Mouse (Mus musculus): ENCODE measurements around the gene Trappc4. TPM values are rescaled to one million over a fixed set of nuclear protein-coding genes. Genes with fewer than 3 reads are reported as not detected.

Trappc4 gene
- 57.2 and 62.8 TPM in 2 replicates for total RNA-seq (2023)

DNA sequence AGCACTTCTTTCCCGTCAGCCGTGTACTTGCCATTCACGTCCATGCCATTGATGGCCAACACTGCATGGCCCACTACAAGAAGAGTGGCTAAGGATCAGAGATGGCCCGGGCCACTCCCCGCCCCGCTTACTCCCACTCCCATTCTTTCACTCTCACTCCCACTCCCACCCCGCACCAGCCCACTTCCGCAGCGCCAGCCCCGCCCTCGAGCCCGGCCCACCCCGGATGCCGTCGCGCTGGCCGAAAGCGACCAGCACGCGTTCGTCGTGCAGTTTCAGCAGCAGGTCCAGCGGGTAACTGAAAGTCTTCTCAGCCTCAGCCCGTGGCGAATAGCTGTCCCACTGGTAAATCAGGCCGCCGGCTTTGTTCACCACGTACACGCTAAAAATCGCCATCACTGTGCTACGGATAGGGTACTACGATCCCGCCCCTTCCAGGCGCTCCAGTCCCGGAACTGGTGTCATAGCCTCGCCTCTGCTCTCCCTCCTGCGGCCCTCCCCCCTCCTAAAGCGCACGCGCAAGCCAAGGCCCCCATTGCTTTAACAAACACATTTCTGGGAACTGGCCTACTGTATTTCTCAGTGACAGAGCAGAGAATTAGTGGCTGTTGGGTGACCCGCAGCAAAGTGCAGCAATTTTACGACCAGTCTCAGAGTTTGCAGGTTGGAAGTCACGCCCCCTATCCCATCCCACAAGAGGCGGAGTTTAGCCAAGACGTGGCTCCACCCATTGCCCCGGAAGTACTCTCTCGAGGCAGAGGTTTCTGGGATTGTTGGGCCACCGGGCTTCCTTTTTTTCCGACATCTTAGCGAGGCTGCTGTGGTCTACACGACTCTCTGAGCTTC is at the start of gene Trappc4, which contains the start of gene Rps25:
Trappc4 (minus strand) TSS at position 695 of the 846 bp plus-strand sequence.
Rps25 (plus strand) TSS at position 234 of the 846 bp plus-strand sequence.

GRCm38 (mm10) chr9:44454891-44455220 is 47.5 kb upstream of the Trappc4 start, which contains the start of gene Upk2:
Gene Upk2, minus strand, starts transcription at chr9:44454976.

GRCm38 (mm10) chr9:44440961-44441360 is 33.6 kb upstream of the Trappc4 start, which contains the start of gene Foxr1:
Gene Foxr1, minus strand, starts transcription at chr9:44441136.

DNA sequence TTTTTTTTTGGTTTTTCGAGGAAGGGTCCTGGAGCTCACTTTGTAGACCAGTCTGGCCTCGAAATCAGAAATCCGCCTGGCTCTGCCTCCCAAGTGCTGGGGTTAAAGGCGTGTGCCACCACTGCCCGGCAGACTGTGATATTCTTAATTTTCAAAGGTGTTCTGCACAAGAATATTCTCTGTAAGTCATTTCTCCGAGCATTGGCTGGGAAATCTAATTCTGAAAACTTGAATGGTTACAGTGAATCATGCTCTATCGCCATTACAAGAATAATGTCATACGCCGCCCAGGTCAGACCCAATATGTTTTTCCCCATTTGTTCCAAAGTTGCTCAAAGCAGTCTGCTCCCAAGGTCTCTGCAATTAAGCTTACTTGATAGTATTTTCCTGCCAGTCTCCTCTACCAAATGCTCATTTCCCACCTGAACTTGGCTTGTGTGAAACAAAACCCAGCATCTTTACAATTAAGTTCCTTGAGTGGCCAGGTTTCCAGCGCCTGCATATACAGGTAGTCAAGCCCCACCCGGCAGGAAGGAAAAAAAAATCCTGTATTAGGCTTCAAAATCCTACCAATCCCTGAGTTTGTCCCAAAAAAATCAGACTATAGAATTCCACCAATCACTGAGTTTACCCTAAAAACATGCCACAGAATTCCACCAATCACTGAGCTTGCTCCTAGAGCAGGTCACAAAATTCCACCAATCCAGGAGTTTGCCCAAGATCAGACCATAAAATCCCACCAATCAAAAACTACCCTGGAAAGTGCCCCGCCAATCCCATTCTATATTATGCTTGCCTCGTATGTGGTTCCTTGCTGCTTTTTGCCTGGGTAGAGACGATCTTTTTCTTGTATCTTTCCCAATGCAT is 11.4 kb upstream of the Trappc4 start, which contains the start of gene Ccdc84:
Ccdc84 (minus strand) TSS at position 51 of the 867 bp plus-strand sequence.

GRCm38 (mm10) chr9:44396684-44397411 is 10.6 kb downstream of the Trappc4 start, which contains the start of gene Slc37a4:
Gene Slc37a4, plus strand, starts transcription at chr9:44396852.

DNA sequence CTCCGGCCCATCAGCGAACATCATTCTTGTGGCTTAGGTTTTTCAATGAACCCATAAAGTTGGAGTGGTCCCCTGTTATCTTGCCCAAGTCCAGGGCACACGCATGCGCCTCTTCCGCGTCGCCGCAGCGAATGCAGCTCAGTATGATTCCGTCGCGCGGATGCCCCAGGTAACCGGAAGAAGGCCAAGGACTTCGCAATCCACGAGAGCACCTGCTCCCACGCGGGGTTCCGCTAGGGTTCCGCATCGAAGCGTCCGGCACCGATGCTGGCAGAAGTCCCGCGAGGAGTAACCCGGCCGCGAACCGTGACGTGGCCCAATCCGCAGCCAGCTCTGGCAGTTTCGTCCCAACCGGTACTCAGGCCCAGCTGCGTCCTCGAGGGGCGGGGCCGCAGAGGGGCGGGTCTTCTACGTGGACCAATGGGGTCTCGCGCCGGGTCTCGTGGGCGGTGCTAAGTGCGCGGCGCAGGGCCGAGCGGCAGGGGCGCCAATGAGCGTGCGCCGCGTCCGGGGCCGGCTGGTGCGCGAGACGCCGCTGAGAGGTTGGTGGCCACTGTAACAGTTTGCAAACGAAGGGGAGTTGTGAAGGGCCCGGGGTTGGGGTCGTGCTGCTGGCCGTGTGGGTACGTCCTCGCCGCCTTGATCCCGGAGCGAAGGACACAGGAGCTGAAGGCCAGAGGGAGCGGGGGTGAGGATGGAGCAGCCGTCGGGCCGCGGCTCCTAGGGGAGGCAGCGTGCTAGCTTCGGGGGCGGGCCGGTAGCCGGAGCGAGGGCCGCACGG is 28.2 kb downstream of the Trappc4 start, which contains the start of gene Hyou1:
Hyou1 (plus strand) TSS at position 437 of the 781 bp plus-strand sequence.

GRCm38 (mm10) chr9:44361190-44361917 is 46.0 kb downstream of the Trappc4 start, which contains the start of gene Vps11:
Gene Vps11, minus strand, starts transcription at chr9:44361670.

Other genes with a start within 250 kb of the Trappc4 start
- 194 and 257 TPM in 2 replicates for gene Cbl, start 173.6 kb downstream of the Trappc4 start, total RNA-seq (2023)
- gene Ccdc153, start 166.9 kb downstream of the Trappc4 start, total RNA-seq (2023) = not detected in 2 replicates
- 1.00 and 1.8 TPM in 2 replicates for gene Pdzd3, start 156.1 kb downstream of the Trappc4 start, total RNA-seq (2023)
- 60.6 TPM in 2 replicates for gene Nlrx1, start 139.0 kb downstream of the Trappc4 start, total RNA-seq (2023)
- gene Abcg4, start 119.0 kb downstream of the Trappc4 start, total RNA-seq (2023) = 1.9 and 4.7 TPM in 2 replicates
- gene Hinfp, start 101.9 kb downstream of the Trappc4 start, total RNA-seq (2023) = 31.3 and 43.5 TPM in 2 replicates
- gene C2cd2l, start 87.3 kb downstream of the Trappc4 start, total RNA-seq (2023) = 14.1 and 17.2 TPM in 2 replicates
- gene Dpagt1, start 81.6 kb downstream of the Trappc4 start, total RNA-seq (2023) = 12.2 and 14.1 TPM in 2 replicates
- gene H2afx, start 72.9 kb downstream of the Trappc4 start, total RNA-seq (2023) = 192 and 211 TPM in 2 replicates
- gene Hmbs, start 63.4 kb downstream of the Trappc4 start, total RNA-seq (2023) = 23.6 and 27.7 TPM in 2 replicates
- gene Vps11, start 45.9 kb downstream of the Trappc4 start, total RNA-seq (2023) = 49.5 and 63.8 TPM in 2 replicates
- gene Hyou1, start 28.1 kb downstream of the Trappc4 start, total RNA-seq (2023) = 60.5 and 72.5 TPM in 2 replicates
- gene Slc37a4, start 10.7 kb downstream of the Trappc4 start, total RNA-seq (2023) = 8.4 and 13.8 TPM in 2 replicates
- 664 and 910 TPM in 2 replicates for gene Rps25, start 461 bp downstream of the Trappc4 start, total RNA-seq (2023)
- gene Ccdc84, start 11.0 kb upstream of the Trappc4 start, total RNA-seq (2023) = 24.8 and 31.3 TPM in 2 replicates
- not detected in 2 replicates for gene Foxr1, start 33.5 kb upstream of the Trappc4 start, total RNA-seq (2023)
- not detected in 2 replicates for gene Upk2, start 47.4 kb upstream of the Trappc4 start, total RNA-seq (2023)
- gene Bcl9l, start 75.2 kb upstream of the Trappc4 start, total RNA-seq (2023) = 10.4 and 11.3 TPM in 2 replicates
- gene Cxcr5, start 154.3 kb upstream of the Trappc4 start, total RNA-seq (2023) = 0.45 TPM in 1 of 2 replicates, not detected in the other
- 155 and 178 TPM in 2 replicates for gene Ddx6, start 197.3 kb upstream of the Trappc4 start, total RNA-seq (2023)